Mouse (Mus musculus) embryonic facial prominence, embryonic 14.5 days (tissue): ENCODE data around the gene L3mbtl2. TPM values are rescaled to one million over a fixed set of nuclear protein-coding genes. Genes with fewer than 3 reads are reported as not detected.

Experiments used
- polyA plus RNA-seq: library from polyadenylated mRNA; unstranded; fragments of >200 nt; fragmentation: Nextera tagmentation; extraction: Ambion mirVana; gene quantifications from 2 replicates; pipeline ENCODE4 v1.2.1, GENCODE M21; 2014

The L3mbtl2 gene
- polyA plus RNA-seq, 1 experiment from 2014 or later, result 15.5 TPM

Other genes starting within 250 kb of the L3mbtl2 start
- 490 and 495 TPM in 2 replicates for gene Rbx1, start 197.6 kb upstream of the L3mbtl2 start, polyA plus RNA-seq
- gene Ep300, start 78.5 kb upstream of the L3mbtl2 start, polyA plus RNA-seq, result 20.6 and 22.7 TPM in 2 replicates
- gene Chadl, start 33.4 kb downstream of the L3mbtl2 start, polyA plus RNA-seq, result 11.5 and 14.7 TPM in 2 replicates
- 28.7 and 35.2 TPM in 2 replicates for gene Zc3h7b, start 81.2 kb downstream of the L3mbtl2 start, polyA plus RNA-seq
- gene Rangap1, start 81.6 kb downstream of the L3mbtl2 start, polyA plus RNA-seq, result 73.7 and 90.1 TPM in 2 replicates
- gene Tef, start 138.5 kb downstream of the L3mbtl2 start, polyA plus RNA-seq, result 25.5 and 29.3 TPM in 2 replicates
- gene Tob2, start 194.9 kb downstream of the L3mbtl2 start, polyA plus RNA-seq, result 23.0 and 26.8 TPM in 2 replicates
- 138 and 146 TPM in 2 replicates for gene Phf5a, start 208.0 kb downstream of the L3mbtl2 start, polyA plus RNA-seq
- gene Aco2, start 208.4 kb downstream of the L3mbtl2 start, polyA plus RNA-seq, result 160 and 165 TPM in 2 replicates